Mouse (Mus musculus): ENCODE results near the gene Cyb5d2. TPM values are rescaled to one million over a fixed set of nuclear protein-coding genes. Genes with fewer than 3 reads are reported as not detected.

The Cyb5d2 gene
- polyA plus RNA-seq, 1 experiment from 2014 or later: 5.5 TPM

GRCm38 (mm10) chr11:72735519-72735860 lies 60.5 kb downstream of the Cyb5d2 start:
- Histone ChIP-seq H3K4me2 (replicated peaks; ENCODE audit: low read depth, low read length) (no peak overlapping the region), H3K4me3 (ENCODE audit: low read length) (no peak overlapping the region), H3K27me3 (ENCODE audit: control insufficient read depth, insufficient read depth, low read length) (no peaks in the 10 kb centered on the region), H3K9me3 (ENCODE audit: control insufficient read depth, low read length) (no peaks in the 10 kb centered on the region), H3K4me1 (ENCODE audit: control insufficient read depth, insufficient read depth, low read length) (no peaks in the 10 kb centered on the region), H3K27ac (ENCODE audit: low read depth, low read length) (no peak overlapping the region), H3K36me3 (ENCODE audit: control insufficient read depth, insufficient read depth, low read length) (peaks cover 52% of the 10 kb centered on the region), H3K9ac (ENCODE audit: low read depth, low read length) (no peak overlapping the region)
- 88% methylated on average over 2 of the region's 2 CpGs for WGBS
- ATAC-seq (ENCODE audit: low FRiP score, low TSS enrichment): no peak

DNA sequence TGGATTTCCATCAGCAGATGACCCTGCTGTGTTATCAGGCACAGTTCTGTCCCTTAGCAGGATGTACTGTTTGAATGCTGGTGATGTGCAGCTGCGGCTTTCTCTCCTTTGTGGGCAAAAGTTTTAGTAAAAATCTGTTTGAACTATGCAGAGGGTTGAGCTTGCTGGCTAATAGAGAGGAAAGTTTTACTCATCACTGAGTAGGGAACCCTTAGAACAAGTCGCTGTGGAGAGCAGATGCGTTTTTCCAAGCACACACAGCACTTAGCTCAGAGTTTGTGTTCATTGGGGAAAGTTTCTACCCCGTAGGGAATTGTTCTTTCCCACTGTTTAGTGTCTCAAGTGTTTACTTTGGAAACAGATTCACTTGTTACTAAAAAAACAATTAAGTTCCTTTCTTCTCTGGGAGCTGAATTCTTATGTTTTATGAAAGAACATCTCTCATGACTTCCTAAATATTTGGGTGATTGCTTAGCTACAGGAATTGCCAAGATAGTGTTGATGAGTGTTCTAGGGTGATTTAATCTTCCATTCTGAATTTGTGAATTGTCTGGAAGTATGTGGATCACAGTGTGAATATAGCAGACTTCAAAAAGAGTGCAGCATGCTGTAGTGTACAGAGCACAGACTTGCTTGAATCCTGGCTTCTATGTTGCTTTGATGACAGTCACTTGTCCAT lies 61.0 kb downstream of the Cyb5d2 start:
- 78% methylated on average over 4 of the region's 4 CpGs for WGBS
- Histone ChIP-seq H3K4me3 (ENCODE audit: low read length) (no peak overlapping the region), H3K27ac (ENCODE audit: low read depth, low read length) (no peak overlapping the region), H3K9me3 (ENCODE audit: control insufficient read depth, low read length) (no peaks in the 10 kb centered on the region), H3K36me3 (ENCODE audit: control insufficient read depth, insufficient read depth, low read length) (peaks cover 52% of the 10 kb centered on the region), H3K4me1 (ENCODE audit: control insufficient read depth, insufficient read depth, low read length) (no peaks in the 10 kb centered on the region), H3K4me2 (replicated peaks; ENCODE audit: low read depth, low read length) (no peak overlapping the region), H3K27me3 (ENCODE audit: control insufficient read depth, insufficient read depth, low read length) (no peaks in the 10 kb centered on the region), H3K9ac (ENCODE audit: low read depth, low read length) (no peak overlapping the region)
- ATAC-seq (ENCODE audit: low FRiP score, low TSS enrichment): no peak

DNA sequence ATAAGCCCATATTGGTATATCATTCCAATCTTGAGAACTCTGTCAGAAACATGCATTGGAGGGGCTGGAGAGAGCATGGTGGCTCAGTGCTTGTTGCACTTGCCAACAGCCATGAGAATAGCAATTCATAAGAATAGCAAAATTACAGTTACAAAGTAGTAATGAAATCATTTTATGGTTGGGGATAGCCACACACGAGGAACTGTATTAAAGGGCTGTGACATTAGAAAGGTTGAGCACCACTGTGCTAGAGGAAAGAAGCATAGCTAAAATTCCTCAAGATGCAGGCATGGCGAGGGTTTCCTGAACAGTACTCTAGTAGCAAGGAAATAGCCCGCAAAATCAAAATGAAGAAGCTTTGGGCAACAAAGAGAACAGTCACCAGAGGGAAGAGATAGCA lies 62.2 kb downstream of the Cyb5d2 start:
- no peaks in the 10 kb centered on the region for H3K9me3 ChIP-seq (ENCODE audit: control insufficient read depth, low read length)
- no peaks in the 10 kb centered on the region for H3K27me3 ChIP-seq (ENCODE audit: control insufficient read depth, insufficient read depth, low read length)
- no peak overlapping the region for H3K4me3 ChIP-seq (ENCODE audit: low read length)
- no peak overlapping the region for H3K4me2 ChIP-seq (replicated peaks; ENCODE audit: low read depth, low read length)
- no peak for ATAC-seq (ENCODE audit: low FRiP score, low TSS enrichment)
- H3K4me1 ChIP-seq (ENCODE audit: control insufficient read depth, insufficient read depth, low read length): no peaks in the 10 kb centered on the region
- peaks cover 54% of the 10 kb centered on the region for H3K36me3 ChIP-seq (ENCODE audit: control insufficient read depth, insufficient read depth, low read length)
- H3K27ac ChIP-seq (ENCODE audit: low read depth, low read length): no peak overlapping the region
- H3K9ac ChIP-seq (ENCODE audit: low read depth, low read length): no peak overlapping the region
- WGBS: 86% methylated on average over 3 of the region's 3 CpGs

Other genes starting within 250 kb of the Cyb5d2 start
- 0.20 and 0.29 TPM in 2 replicates for gene Spns3, start 245.6 kb downstream of the Cyb5d2 start, polyA plus RNA-seq (2014; fragmentation: Nextera tagmentation; extraction: Ambion mirVana)
- gene Ube2g1, start 188.9 kb downstream of the Cyb5d2 start, polyA plus RNA-seq (2014; fragmentation: Nextera tagmentation; extraction: Ambion mirVana): 68.1 and 82.1 TPM in 2 replicates
- 13.4 and 35.3 TPM in 2 replicates for gene Ankfy1, start 106.1 kb downstream of the Cyb5d2 start, polyA plus RNA-seq (2014; fragmentation: Nextera tagmentation; extraction: Ambion mirVana)
- gene Zzef1, start 84 bp upstream of the Cyb5d2 start, polyA plus RNA-seq (2014; fragmentation: Nextera tagmentation; extraction: Ambion mirVana): 9.7 and 10.5 TPM in 2 replicates
- 1.3 and 2.2 TPM in 2 replicates for gene Atp2a3, start 165.0 kb upstream of the Cyb5d2 start, polyA plus RNA-seq (2014; fragmentation: Nextera tagmentation; extraction: Ambion mirVana)
- 0.61 and 0.76 TPM in 2 replicates for gene P2rx1, start 203.0 kb upstream of the Cyb5d2 start, polyA plus RNA-seq (2014; fragmentation: Nextera tagmentation; extraction: Ambion mirVana)
- 2.2 and 2.8 TPM in 2 replicates for gene Camkk1, start 222.9 kb upstream of the Cyb5d2 start, polyA plus RNA-seq (2014; fragmentation: Nextera tagmentation; extraction: Ambion mirVana)